Mouse (Mus musculus): ENCODE measurements around the gene Prr18. TPM values are rescaled to one million over a fixed set of nuclear protein-coding genes. Genes with fewer than 3 reads are reported as not detected.
"Not testable (repeated sequence)": the region's sequence is repeated elsewhere in the genome, so short reads cannot be mapped to it uniquely, and the experiment has no call there.

Prr18 gene
- 0.17 and 0.20 TPM in 2 replicates for polyA plus RNA-seq (2015; fragmentation: Nextera tagmentation; extraction: Ambion mirVana)

DNA sequence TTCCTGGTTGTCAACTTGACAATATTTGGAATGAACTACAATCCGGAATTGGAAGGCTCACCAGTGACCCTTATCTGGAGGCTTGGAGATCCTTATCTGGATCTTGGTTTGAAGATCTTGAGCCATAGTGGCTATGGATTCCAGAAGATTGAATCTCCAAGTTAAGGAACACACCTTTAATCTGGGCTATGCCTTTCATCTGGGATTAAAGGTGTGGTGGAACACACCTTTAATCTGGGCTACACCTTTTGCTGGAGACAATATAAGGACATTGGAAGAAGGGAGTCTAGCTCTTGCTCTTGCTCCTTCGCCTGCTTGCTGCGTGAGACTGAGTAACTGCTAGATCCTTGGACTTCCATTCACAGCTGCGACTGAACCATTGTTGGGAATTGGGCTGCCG is at the start of gene Prr18:
Gene Prr18 (plus strand): TSS at position 301 of the 400 bp plus-strand sequence.
- H3K9ac ChIP-seq (ENCODE audit: low read depth, low read length); H3K27ac ChIP-seq (ENCODE audit: low read length); H3K36me3 ChIP-seq (ENCODE audit: control insufficient read depth, insufficient read depth, low read length); H3K9me3 ChIP-seq (ENCODE audit: control insufficient read depth, low read length); H3K4me3 ChIP-seq (ENCODE audit: low read length); ATAC-seq; H3K4me2 ChIP-seq (ENCODE audit: low read depth, low read length): not testable (repeated sequence)
- Histone ChIP-seq H3K27me3 (replicated peaks; ENCODE audit: control insufficient read depth, insufficient read depth, low read length) (peaks cover 30% of the 10 kb centered on the region), H3K4me1 (ENCODE audit: control insufficient read depth, insufficient read depth, low read length) (peaks cover 11% of the 10 kb centered on the region; the same call in 1 of the 2 replicates)
- WGBS = no CpG with 5 or more reads among the region's 5 CpGs

- ATAC-seq = no peak
- Histone ChIP-seq H3K4me2 (ENCODE audit: low read depth, low read length) (no peak overlapping the region), H3K36me3 (ENCODE audit: control insufficient read depth, insufficient read depth, low read length) (no peaks in the 10 kb centered on the region; the same call in 1 of the 2 replicates), H3K27me3 (replicated peaks; ENCODE audit: control insufficient read depth, insufficient read depth, low read length) (no peaks in the 10 kb centered on the region), H3K27ac (ENCODE audit: low read length) (no peak overlapping the region), H3K4me1 (ENCODE audit: control insufficient read depth, insufficient read depth, low read length) (peaks cover under 1% of the 10 kb centered on the region), H3K9me3 (ENCODE audit: control insufficient read depth, low read length) (no peaks in the 10 kb centered on the region), H3K4me3 (ENCODE audit: low read length) (no peak overlapping the region), H3K9ac (ENCODE audit: low read depth, low read length) (no peak overlapping the region)
- WGBS = 93% methylated on average over 3 of the region's 3 CpGs
Measured at GRCm38 (mm10) chr17:8289993-8290679, 47.1 kb upstream of the Prr18 start.

- no peak for ATAC-seq
- Histone ChIP-seq H3K36me3 (ENCODE audit: control insufficient read depth, insufficient read depth, low read length) (no peaks in the 10 kb centered on the region; the same call in 1 of the 2 replicates), H3K27me3 (replicated peaks; ENCODE audit: control insufficient read depth, insufficient read depth, low read length) (no peaks in the 10 kb centered on the region), H3K27ac (ENCODE audit: low read length) (no peak overlapping the region), H3K4me2 (ENCODE audit: low read depth, low read length) (no peak overlapping the region), H3K4me1 (ENCODE audit: control insufficient read depth, insufficient read depth, low read length) (no peaks in the 10 kb centered on the region), H3K4me3 (ENCODE audit: low read length) (no peak overlapping the region), H3K9me3 (ENCODE audit: control insufficient read depth, low read length) (no peaks in the 10 kb centered on the region), H3K9ac (ENCODE audit: low read depth, low read length) (no peak overlapping the region)
Measured at GRCm38 (mm10) chr17:8290736-8291135, 46.5 kb upstream of the Prr18 start.

- Histone ChIP-seq H3K4me3 (ENCODE audit: low read length) (no peak overlapping the region), H3K4me2 (ENCODE audit: low read depth, low read length) (no peak overlapping the region), H3K9me3 (ENCODE audit: control insufficient read depth, low read length) (no peaks in the 10 kb centered on the region), H3K4me1 (ENCODE audit: control insufficient read depth, insufficient read depth, low read length) (no peaks in the 10 kb centered on the region), H3K27me3 (replicated peaks; ENCODE audit: control insufficient read depth, insufficient read depth, low read length) (no peaks in the 10 kb centered on the region), H3K36me3 (ENCODE audit: control insufficient read depth, insufficient read depth, low read length) (no peaks in the 10 kb centered on the region), H3K27ac (ENCODE audit: low read length) (no peak overlapping the region), H3K9ac (ENCODE audit: low read depth, low read length) (no peak overlapping the region)
- no peak for ATAC-seq
Measured at GRCm38 (mm10) chr17:8295825-8296224, 41.4 kb upstream of the Prr18 start.

DNA sequence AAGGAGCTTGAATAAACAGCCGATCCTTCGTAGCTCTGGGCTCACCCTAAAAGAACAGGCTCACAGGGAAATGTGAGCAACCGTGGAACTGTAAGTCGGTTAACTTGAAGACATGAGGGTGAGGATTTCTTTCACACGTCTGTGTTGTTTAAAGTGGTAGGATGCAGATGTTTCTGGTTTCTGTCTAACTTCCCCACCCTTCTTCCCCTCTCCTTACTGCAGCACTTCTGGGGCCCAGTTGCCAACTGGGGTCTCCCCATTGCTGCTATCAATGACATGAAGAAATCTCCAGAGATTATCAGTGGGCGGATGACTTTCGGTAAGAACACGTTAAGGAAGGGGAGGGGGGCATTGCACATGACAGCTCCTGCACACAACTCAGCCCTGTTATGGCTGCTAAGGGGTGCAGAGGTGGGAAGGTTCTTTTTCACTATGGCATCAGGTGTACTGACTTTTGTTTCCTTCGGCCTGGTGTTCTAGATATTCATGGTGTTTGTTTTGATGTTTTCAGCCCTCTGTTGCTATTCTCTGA is 40.9 kb upstream of the Prr18 start:
- Histone ChIP-seq H3K4me2 (ENCODE audit: low read depth, low read length) (no peak overlapping the region), H3K4me3 (ENCODE audit: low read length) (no peak overlapping the region), H3K27ac (ENCODE audit: low read length) (no peak overlapping the region), H3K9ac (ENCODE audit: low read depth, low read length) (no peak overlapping the region), H3K9me3 (ENCODE audit: control insufficient read depth, low read length) (no peaks in the 10 kb centered on the region), H3K4me1 (ENCODE audit: control insufficient read depth, insufficient read depth, low read length) (no peaks in the 10 kb centered on the region), H3K36me3 (ENCODE audit: control insufficient read depth, insufficient read depth, low read length) (no peaks in the 10 kb centered on the region), H3K27me3 (replicated peaks; ENCODE audit: control insufficient read depth, insufficient read depth, low read length) (no peaks in the 10 kb centered on the region)
- ATAC-seq = no peak
- 85% methylated on average over 9 of the region's 9 CpGs for WGBS

GRCm38 (mm10) chr17:8297746-8298145 is 39.5 kb upstream of the Prr18 start:
- H3K27me3 ChIP-seq (replicated peaks; ENCODE audit: control insufficient read depth, insufficient read depth, low read length) = no peaks in the 10 kb centered on the region
- no peaks in the 10 kb centered on the region for H3K36me3 ChIP-seq (ENCODE audit: control insufficient read depth, insufficient read depth, low read length)
- H3K27ac ChIP-seq (ENCODE audit: low read length) = no peak overlapping the region
- H3K9ac ChIP-seq (ENCODE audit: low read depth, low read length) = no peak overlapping the region
- ATAC-seq = no peak
- H3K9me3 ChIP-seq (ENCODE audit: control insufficient read depth, low read length) = no peaks in the 10 kb centered on the region
- no peaks in the 10 kb centered on the region for H3K4me1 ChIP-seq (ENCODE audit: control insufficient read depth, insufficient read depth, low read length)
- H3K4me2 ChIP-seq (ENCODE audit: low read depth, low read length) = no peak overlapping the region
- 82% methylated on average over 5 of the region's 5 CpGs for WGBS
- H3K4me3 ChIP-seq (ENCODE audit: low read length) = no peak overlapping the region

DNA sequence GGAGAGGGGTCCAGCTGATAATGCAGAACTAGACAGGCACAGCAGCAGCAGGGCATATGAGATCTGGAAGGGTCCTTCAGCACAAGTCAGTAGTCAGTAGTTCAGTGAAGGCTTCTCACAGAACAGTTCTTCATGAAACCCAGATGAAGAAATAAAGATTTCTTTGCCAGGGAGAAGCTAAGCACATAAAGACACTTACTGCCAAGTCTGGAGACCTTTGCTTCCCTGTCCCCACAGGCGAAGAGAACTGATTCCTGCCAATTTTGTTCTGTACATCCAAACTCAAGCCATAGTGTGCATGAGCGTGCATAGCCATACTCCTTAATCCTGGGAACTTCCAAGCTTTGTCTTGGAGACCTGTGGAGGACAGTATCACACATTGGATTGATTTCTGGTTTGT is 39.0 kb upstream of the Prr18 start:
- Histone ChIP-seq H3K4me1 (ENCODE audit: control insufficient read depth, insufficient read depth, low read length) (no peaks in the 10 kb centered on the region), H3K4me2 (ENCODE audit: low read depth, low read length) (no peak overlapping the region), H3K27me3 (replicated peaks; ENCODE audit: control insufficient read depth, insufficient read depth, low read length) (no peaks in the 10 kb centered on the region), H3K27ac (ENCODE audit: low read length) (no peak overlapping the region), H3K36me3 (ENCODE audit: control insufficient read depth, insufficient read depth, low read length) (no peaks in the 10 kb centered on the region), H3K9me3 (ENCODE audit: control insufficient read depth, low read length) (no peaks in the 10 kb centered on the region), H3K9ac (ENCODE audit: low read depth, low read length) (no peak overlapping the region), H3K4me3 (ENCODE audit: low read length) (no peak overlapping the region)
- no peak for ATAC-seq
- WGBS = 93% methylated on average over 2 of the region's 2 CpGs

- H3K4me1 ChIP-seq (ENCODE audit: control insufficient read depth, insufficient read depth, low read length) = no peaks in the 10 kb centered on the region
- no peak overlapping the region for H3K4me2 ChIP-seq (ENCODE audit: low read depth, low read length)
- no peak overlapping the region for H3K27ac ChIP-seq (ENCODE audit: low read length)
- no peaks in the 10 kb centered on the region for H3K36me3 ChIP-seq (ENCODE audit: control insufficient read depth, insufficient read depth, low read length)
- no peak overlapping the region for H3K9ac ChIP-seq (ENCODE audit: low read depth, low read length)
- ATAC-seq = no peak
- H3K4me3 ChIP-seq (ENCODE audit: low read length) = no peak overlapping the region
- no peaks in the 10 kb centered on the region for H3K27me3 ChIP-seq (replicated peaks; ENCODE audit: control insufficient read depth, insufficient read depth, low read length)
- no peaks in the 10 kb centered on the region for H3K9me3 ChIP-seq (ENCODE audit: control insufficient read depth, low read length)
Measured at GRCm38 (mm10) chr17:8299524-8299923, 37.7 kb upstream of the Prr18 start.

- 82% methylated on average over 4 of the region's 4 CpGs for WGBS
- no peaks in the 10 kb centered on the region for H3K36me3 ChIP-seq (ENCODE audit: control insufficient read depth, insufficient read depth, low read length)
- H3K9me3 ChIP-seq (ENCODE audit: control insufficient read depth, low read length) = no peaks in the 10 kb centered on the region
- no peaks in the 10 kb centered on the region for H3K4me1 ChIP-seq (ENCODE audit: control insufficient read depth, insufficient read depth, low read length)
- no peak overlapping the region for H3K9ac ChIP-seq (ENCODE audit: low read depth, low read length)
- no peak overlapping the region for H3K4me3 ChIP-seq (ENCODE audit: low read length)
- H3K27me3 ChIP-seq (replicated peaks; ENCODE audit: control insufficient read depth, insufficient read depth, low read length) = no peaks in the 10 kb centered on the region
- H3K4me2 ChIP-seq (ENCODE audit: low read depth, low read length) = no peak overlapping the region
- no peak for ATAC-seq
- no peak overlapping the region for H3K27ac ChIP-seq (ENCODE audit: low read length)
Measured at GRCm38 (mm10) chr17:8301515-8301914, 35.7 kb upstream of the Prr18 start.
